Mouse (Mus musculus): ENCODE data around the gene Zfp810. TPM values are rescaled to one million over a fixed set of nuclear protein-coding genes. Genes with fewer than 3 reads are reported as not detected.

Zfp810 gene
- total RNA-seq, 2 experiments from 2014 or later: 17.3 to 18.4 TPM

DNA sequence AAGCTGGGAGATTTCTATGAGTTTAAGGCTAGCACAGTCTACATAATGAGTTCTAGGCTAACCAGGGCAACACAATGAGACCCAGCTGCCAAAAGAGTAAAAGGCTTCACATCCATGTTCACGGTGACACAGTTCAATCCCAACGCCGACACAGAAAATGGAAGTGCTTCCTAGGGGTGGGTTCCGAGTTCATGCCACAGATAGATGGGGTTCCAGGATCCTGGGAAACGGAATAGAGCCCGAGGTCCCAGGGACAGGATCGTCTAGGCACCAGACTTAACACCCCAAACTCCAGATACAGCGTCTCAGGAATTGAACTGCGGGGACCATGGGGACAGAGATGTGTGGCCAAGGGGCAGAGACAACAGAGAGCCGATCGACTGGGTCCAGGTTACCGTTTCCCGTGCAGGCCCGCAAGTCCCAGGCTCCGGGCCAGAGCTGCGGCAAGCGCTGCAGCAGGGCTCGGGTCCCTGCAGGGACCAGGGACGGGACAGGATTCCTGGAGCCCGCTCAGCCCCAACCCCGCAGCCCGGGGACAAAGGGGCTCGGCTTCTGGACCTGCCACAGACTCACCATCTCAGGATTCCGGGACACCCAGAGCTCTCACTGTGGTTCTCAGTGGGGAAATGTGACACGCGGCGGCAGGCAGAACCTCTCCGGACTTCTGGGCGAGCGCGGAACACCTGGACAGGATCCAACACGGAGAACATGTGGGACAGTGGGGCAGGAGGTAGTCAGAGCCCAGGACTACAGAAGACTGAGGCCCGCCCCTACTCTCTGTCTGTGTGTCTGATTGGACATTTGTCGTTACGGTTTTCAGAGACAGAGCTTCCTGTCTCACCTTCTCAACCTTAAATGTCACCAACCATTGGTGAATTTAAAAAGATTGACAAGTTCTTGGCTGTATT, 48.0 kb downstream of the Zfp810 start, which contains the start of gene Zfp599:
TSS of gene Zfp599 (minus strand) at position 712 of the 908 bp plus-strand sequence.
- peak; percentile 52 for DNase-seq

DNA sequence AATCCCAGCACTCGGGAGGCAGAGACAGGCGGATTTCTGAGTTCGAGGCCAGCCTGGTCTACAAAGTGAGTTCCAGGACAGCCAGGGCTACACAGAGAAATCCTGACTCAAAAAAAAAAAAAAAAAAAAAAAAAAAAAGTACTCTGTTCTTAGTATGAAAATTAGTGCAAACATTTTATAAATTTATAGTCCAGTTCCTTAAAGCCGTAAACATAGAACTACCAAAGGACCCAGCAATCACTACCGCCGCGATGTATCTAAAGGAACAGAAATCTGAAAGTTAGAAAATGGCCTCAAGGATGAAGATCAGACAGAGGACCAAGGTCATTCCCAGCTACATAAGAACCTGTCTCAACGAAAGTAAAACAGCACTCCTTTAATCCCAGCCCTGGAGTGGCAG, 48.7 kb downstream of the Zfp810 start:
- no peak for DNase-seq

DNA sequence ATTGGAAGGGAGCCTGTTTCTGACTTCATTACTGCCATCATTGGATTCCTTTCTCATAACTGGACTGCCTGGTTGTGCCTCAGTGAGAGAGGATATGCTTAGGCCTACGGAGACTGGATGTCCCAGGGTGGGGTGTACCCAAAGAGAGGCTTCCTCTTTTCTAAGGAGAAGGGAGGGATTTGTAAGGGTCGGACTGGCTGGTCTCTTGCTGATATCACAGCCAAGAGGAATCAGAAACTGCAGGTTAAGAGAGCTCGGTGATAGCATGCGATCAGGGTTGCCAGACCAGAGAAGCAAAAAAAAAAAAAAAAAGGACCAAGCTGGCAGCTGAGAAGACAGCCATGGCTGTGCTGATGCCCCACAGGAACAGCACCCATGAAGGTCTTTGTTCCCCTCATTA, 50.9 kb downstream of the Zfp810 start:
- DNase-seq: no peak

DNA sequence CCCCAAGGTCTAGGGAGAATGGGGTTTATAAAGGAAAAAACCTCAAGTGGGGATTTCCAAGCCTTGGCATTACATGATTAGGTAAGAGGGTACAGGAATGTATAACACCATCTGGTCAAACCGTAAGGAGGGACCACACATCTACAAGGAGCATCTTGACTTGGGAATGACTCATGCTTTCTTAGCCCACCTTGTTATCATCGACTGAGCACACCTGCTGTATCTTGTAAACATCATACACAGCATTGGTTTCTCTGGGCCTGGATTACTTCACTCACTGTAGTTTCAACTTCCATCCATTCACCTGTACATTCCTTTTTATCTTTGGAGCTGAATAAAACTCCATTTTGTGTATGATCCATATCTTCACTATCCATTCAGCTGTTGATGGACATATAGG, 63.2 kb downstream of the Zfp810 start:
- no peak for DNase-seq

DNA sequence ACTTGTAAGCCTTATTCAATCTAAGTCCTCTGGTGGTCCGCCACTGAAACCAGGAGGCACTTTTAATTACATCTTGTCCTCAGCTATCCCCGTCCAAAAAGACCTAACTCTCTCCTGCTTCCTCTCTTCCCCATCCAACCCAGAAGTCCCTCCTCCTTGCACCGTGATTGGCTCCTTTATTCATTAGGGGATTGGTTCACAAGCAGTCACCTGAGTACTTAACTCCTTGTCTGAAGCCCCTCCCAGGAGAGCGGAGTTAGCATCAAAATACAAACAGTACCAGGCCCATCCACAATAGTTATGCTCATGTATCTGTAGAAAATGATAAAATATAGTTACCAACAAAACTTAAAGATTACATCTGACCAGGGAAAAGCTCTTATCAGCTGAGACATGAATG, 67.4 kb downstream of the Zfp810 start:
- no peak for DNase-seq

DNA sequence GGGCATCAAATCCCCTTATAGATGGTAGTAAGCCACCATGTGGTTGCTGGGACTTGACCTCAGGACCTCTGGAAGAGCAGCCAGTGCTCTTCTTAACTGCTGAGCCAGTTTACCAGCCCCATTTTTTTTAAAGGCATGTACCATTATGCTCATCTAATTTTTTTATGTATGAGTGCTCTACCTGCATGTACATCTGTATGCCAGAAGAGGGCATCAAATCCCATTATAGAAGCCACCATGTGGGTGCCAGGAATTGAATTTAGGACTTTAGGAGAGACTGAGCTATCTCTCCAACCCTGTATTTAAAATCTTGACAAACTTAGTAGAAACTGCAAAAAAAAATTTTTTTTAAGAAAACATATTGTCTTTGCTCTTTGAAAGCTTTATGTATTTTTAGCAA, 76.9 kb downstream of the Zfp810 start:
- DNase-seq: no peak

DNA sequence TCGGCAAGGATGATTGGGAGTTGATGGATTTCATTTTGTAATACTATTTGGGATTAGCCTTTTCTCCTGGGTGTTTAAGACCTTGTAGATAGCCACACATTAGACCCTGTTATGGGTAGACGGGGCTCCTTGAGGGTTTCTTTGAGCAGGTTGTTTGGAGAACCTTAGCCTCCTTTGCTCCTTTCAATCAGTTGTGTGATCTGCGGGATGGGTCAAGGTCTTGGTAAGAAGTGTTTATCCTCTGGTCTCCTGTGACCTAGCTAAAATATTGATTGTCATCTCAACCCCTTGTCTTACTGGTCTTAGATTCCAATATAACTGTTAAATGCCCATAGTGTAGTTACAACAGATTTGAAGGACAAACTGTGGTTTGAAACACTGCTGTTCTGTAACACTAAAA, 77.4 kb downstream of the Zfp810 start:
- DNase-seq: no peak

DNA sequence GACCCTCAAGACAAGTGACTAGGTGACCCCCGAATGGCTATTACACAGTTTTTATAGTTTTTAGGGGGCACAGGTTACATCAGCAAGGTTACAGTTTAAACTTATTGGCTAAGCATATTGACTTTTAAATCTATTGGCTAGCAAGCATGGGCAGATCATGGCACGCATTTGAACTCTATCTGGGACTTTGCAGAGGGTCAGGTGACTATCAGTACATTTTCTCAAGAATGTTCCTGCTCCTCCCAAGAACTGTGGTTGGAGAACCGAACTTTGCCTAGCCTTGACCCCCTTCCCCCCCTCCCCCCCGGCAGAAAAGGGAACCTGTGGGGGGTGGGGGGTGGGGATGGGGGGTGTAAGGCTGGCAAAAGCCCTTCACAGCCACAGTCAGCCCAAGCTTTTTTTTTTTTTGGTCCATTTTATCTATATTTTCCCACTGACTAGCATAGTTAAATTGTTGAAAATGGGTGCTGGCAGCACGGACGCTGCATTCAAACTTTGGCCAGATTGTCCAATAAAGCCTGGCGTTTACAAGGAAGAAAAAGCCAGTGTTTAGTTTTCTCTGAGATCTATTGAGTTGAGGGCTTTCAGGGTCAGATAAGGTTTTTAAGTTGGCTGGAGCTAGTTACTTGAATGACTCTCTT, 77.9 kb downstream of the Zfp810 start:
- DNase-seq: no peak

DNA sequence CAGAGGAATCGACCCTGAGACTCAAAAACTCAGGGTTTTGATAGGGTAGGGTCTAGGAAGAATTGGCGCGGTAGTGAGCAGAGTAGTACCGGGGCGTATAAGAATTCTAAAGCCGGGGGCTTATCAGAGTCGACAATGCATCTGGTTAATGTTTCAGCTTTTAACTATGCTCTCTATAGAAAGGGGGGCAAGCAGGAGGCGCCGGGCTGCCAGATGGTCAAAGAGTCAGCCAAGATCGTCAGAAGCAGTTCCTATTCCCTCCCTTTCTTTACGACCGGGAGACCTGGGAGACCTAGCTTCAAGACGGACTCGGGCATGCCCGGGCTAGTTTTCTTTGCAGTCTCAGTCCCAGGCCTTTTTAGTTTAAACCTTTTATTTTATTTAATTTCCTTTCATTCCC, 80.6 kb downstream of the Zfp810 start:
- no peak for DNase-seq

Other genes starting within 250 kb of the Zfp810 start
- gene Gm49318, start 236.4 kb downstream of the Zfp810 start, total RNA-seq (2021): 1 to 10 TPM; 3.1 to 4.5 TPM
- 10 to 100 TPM; 20.8 to 23.6 TPM for gene Zfp653, start 236.3 kb downstream of the Zfp810 start, total RNA-seq (2021)
- gene Ecsit, start 222.2 kb downstream of the Zfp810 start, total RNA-seq (2021): 10 to 100 TPM; 42.2 to 46.3 TPM
- gene Cnn1, start 208.4 kb downstream of the Zfp810 start, total RNA-seq (2021): under 1 TPM; 0.55 to 0.61 TPM
- 10 to 100 TPM; 53.5 to 57.9 TPM for gene Elof1, start 190.5 kb downstream of the Zfp810 start, total RNA-seq (2021)
- 1 to 10 TPM in 1 of 2 experiments, under 1 TPM in 1; 0.91 to 1.3 TPM for gene Acp5, start 171.9 kb downstream of the Zfp810 start, total RNA-seq (2021)
- 10 to 100 TPM; 44.9 to 47.4 TPM for gene Pigyl, start 150.8 kb downstream of the Zfp810 start, total RNA-seq (2021)
- under 1 TPM in 1 of 2 experiments, not detected in 1; 0.38 TPM for gene Zfp872, start 119.6 kb downstream of the Zfp810 start, total RNA-seq (2021)
- gene Zfp809, start 81.9 kb downstream of the Zfp810 start, total RNA-seq (2021): 10 to 100 TPM; 22.5 to 27.6 TPM
- 1 to 10 TPM; 5.5 to 5.6 TPM for gene Zfp599, start 47.8 kb downstream of the Zfp810 start, total RNA-seq (2021)
- 10 to 100 TPM; 20.3 TPM for gene Anln, start 81.5 kb upstream of the Zfp810 start, total RNA-seq (2021)
- gene 9530077C05Rik, start 103.9 kb upstream of the Zfp810 start, total RNA-seq (2021): 1 to 10 TPM; 7.1 to 7.8 TPM
- gene Gm17545, start 146.6 kb upstream of the Zfp810 start, total RNA-seq (2021): not detected
- gene Rp9, start 162.1 kb upstream of the Zfp810 start, total RNA-seq (2021): 10 to 100 TPM; 29.9 to 33.1 TPM
- 10 to 100 TPM; 22.8 to 24.5 TPM for gene Bbs9, start 168.1 kb upstream of the Zfp810 start, total RNA-seq (2021)